19 mouse cellular contexts compared by ENCODE assay signal in genomic region chr12:28795041-28795440, GRCm38 (mm10). TPM values are rescaled to one million over a fixed set of nuclear protein-coding genes. Genes with fewer than 3 reads are reported as not detected.
DNase-seq lines count a peak whose midpoint lies in the region; ATAC-seq and TF ChIP-seq lines count a peak whose summit lies in the region.
"Had no signal": no experiment of that assay in that cellular context is flagged by ENCODE, and none has a peak within 500 bp of the region (broad histone marks: within the 10 kb centered on the region; RNA-seq: fewer than 3 reads in every experiment).

No protein-coding gene starts in this region.

- H3K9ac ChIP-seq in heart, postnatal 0 days (replicated peaks; ENCODE audit: low read depth, low read length), result no peak overlapping the region
- no peak overlapping the region for H3K9ac ChIP-seq in heart, embryonic 11.5 days (ENCODE audit: low read depth, low read length)
- no peak overlapping the region for H3K9ac ChIP-seq in lung, embryonic 14.5 days
- H3K9ac ChIP-seq: embryonic facial prominence, embryonic 12.5 days; forebrain, postnatal 0 days; hindbrain, embryonic 14.5 days; intestine, embryonic 15.5 days had no signal

- no peak for TF ChIP-seq EP300 in heart, postnatal 0 days (IDR thresholded peaks at IDR 0.05; ENCODE audit: low read depth)

- H3K9me3 ChIP-seq in heart, postnatal 0 days (replicated peaks; ENCODE audit: control insufficient read depth, low read length), result no peaks in the 10 kb centered on the region
- 0 out of 2 replicates have a peak, but pooled peaks cover 2% of the 10 kb centered on the region for H3K9me3 ChIP-seq in heart, embryonic 11.5 days (replicated peaks; ENCODE audit: control insufficient read depth, low read length)
- H3K9me3 ChIP-seq in lung, embryonic 14.5 days (ENCODE audit: low read depth, low read length), result no peaks in the 10 kb centered on the region
- H3K9me3 ChIP-seq: embryonic facial prominence, embryonic 12.5 days; intestine, embryonic 15.5 days had no signal

- H3K4me3 ChIP-seq in cerebellum, adult 2 months (replicated peaks; ENCODE audit: insufficient read depth, low read depth, low read length), result no peak overlapping the region
- H3K4me3 ChIP-seq in heart, postnatal 0 days (ENCODE audit: low read depth, low read length), result no peak overlapping the region
- no peak overlapping the region for H3K4me3 ChIP-seq in heart, embryonic 11.5 days (ENCODE audit: low read depth, low read length)
- H3K4me3 ChIP-seq in lung, embryonic 14.5 days (ENCODE audit: low read depth, low read length), result no peak overlapping the region
- H3K4me3 ChIP-seq: embryonic facial prominence, embryonic 12.5 days; hindbrain, embryonic 10.5 days; intestine, embryonic 15.5 days had no signal

- WGBS in cerebellum, adult 2 months, result 50% methylated on average over 3 of the region's 3 CpGs
- WGBS in heart, postnatal 0 days, result 25% methylated on average over 3 of the region's 3 CpGs
- WGBS in heart, embryonic 11.5 days (ENCODE audit: insufficient replicate concordance), result 68% methylated on average over 3 of the region's 3 CpGs
- 80% methylated on average over 3 of the region's 3 CpGs for WGBS in lung, embryonic 14.5 days

- no peak overlapping the region for H3K27ac ChIP-seq in cerebellum, adult 2 months (ENCODE audit: insufficient read depth, low read length)
- H3K27ac ChIP-seq in heart, postnatal 0 days (ENCODE audit: low read depth), result no peak overlapping the region
- no peak overlapping the region for H3K27ac ChIP-seq in heart, embryonic 11.5 days (ENCODE audit: low read depth, low read length)
- H3K27ac ChIP-seq in lung, embryonic 14.5 days (ENCODE audit: low read depth), result no peak overlapping the region
- H3K27ac ChIP-seq: embryonic facial prominence, embryonic 12.5 days; hindbrain, embryonic 10.5 days; hindbrain, embryonic 14.5 days; intestine, embryonic 15.5 days had no signal

- no peaks in the 10 kb centered on the region for H3K27me3 ChIP-seq in cerebellum, adult 2 months (ENCODE audit: control insufficient read depth, insufficient read depth, low read length)
- H3K27me3 ChIP-seq in heart, postnatal 0 days (ENCODE audit: control insufficient read depth, insufficient read depth, low read length), result no peaks in the 10 kb centered on the region
- H3K27me3 ChIP-seq in heart, embryonic 11.5 days (ENCODE audit: control insufficient read depth, insufficient read depth, low read length), result no peaks in the 10 kb centered on the region
- H3K27me3 ChIP-seq in lung, embryonic 14.5 days (ENCODE audit: insufficient read depth, low read length), result no peaks in the 10 kb centered on the region
- H3K27me3 ChIP-seq: embryonic facial prominence, embryonic 12.5 days; intestine, embryonic 15.5 days; Patski had no signal

- peak; percentile 47 to 50 for DNase-seq in cerebellum, postnatal 10 days
- no peak for DNase-seq in cerebellum, adult 2 months
- peak; percentile 16 for DNase-seq in heart, postnatal 0 days (ENCODE audit: low spot score)
- peak; percentile 17 for DNase-seq in lung, embryonic 14.5 days
- no peak for DNase-seq in lung, postnatal 14 days
- peak; percentile 57 for DNase-seq in testis, postnatal 10 days (ENCODE audit: low spot score)
- no peak for DNase-seq in embryo, embryonic 10.5 days (ENCODE audit: low spot score)
- DNase-seq: adrenal gland, postnatal 25 days; cerebellum, adult 11 months; cerebellum, adult 9-11 months; forebrain, postnatal 0 days; gastrocnemius, postnatal 14 days had no signal

- H3K36me3 ChIP-seq in heart, postnatal 0 days (replicated peaks; ENCODE audit: control insufficient read depth, insufficient read depth, low read length), result no peaks in the 10 kb centered on the region
- no peaks in the 10 kb centered on the region for H3K36me3 ChIP-seq in heart, embryonic 11.5 days (ENCODE audit: control insufficient read depth, insufficient read depth, low read length)
- H3K36me3 ChIP-seq in lung, embryonic 14.5 days (ENCODE audit: insufficient read depth), result no peaks in the 10 kb centered on the region
- H3K36me3 ChIP-seq: embryonic facial prominence, embryonic 12.5 days; intestine, embryonic 15.5 days had no signal

- TF ChIP-seq CTCF in cerebellum, adult 2 months (IDR thresholded peaks at IDR 0.05; ENCODE audit: borderline replicate concordance, insufficient read depth, low read depth, low read length), result no peak
- TF ChIP-seq CTCF in heart, postnatal 0 days (IDR thresholded peaks at IDR 0.05; ENCODE audit: low read depth), result no peak
- TF ChIP-seq CTCF in lung, embryonic 14.5 days (IDR thresholded peaks at IDR 0.05; ENCODE audit: low read depth), result no peak

- no peak overlapping the region for H3K4me2 ChIP-seq in heart, postnatal 0 days (ENCODE audit: low read depth, low read length)
- H3K4me2 ChIP-seq in heart, embryonic 11.5 days, result no peak overlapping the region
- no peak overlapping the region for H3K4me2 ChIP-seq in lung, embryonic 14.5 days
- H3K4me2 ChIP-seq: embryonic facial prominence, embryonic 12.5 days; hindbrain, embryonic 14.5 days; intestine, embryonic 15.5 days had no signal

- no peak for ATAC-seq in heart, postnatal 0 days (ENCODE audit: insufficient read depth, low read depth)
- ATAC-seq in heart, embryonic 11.5 days (replicated peaks; ENCODE audit: insufficient number of reproducible peaks, low FRiP score, low TSS enrichment), result no peak
- no peak for ATAC-seq in lung, embryonic 14.5 days (ENCODE audit: insufficient read depth)
- ATAC-seq: activated CD4-positive, CD25-positive, alpha-beta regulatory T cell, adult 4 months; forebrain, postnatal 0 days; intestine, embryonic 15.5 days; Patski had no signal

- peaks cover 11% of the 10 kb centered on the region for H3K4me1 ChIP-seq in cerebellum, adult 2 months (ENCODE audit: control insufficient read depth, insufficient read depth, low read length)
- H3K4me1 ChIP-seq in heart, postnatal 0 days (ENCODE audit: control insufficient read depth, insufficient read depth), result peaks cover 7% of the 10 kb centered on the region; the same call in 1 of the 2 replicates
- H3K4me1 ChIP-seq in heart, embryonic 11.5 days (ENCODE audit: control insufficient read depth, insufficient read depth, low read length), result 0 out of 2 replicates have a peak, but pooled peaks cover under 1% of the 10 kb centered on the region
- no peaks in the 10 kb centered on the region for H3K4me1 ChIP-seq in lung, embryonic 14.5 days (ENCODE audit: insufficient read depth)

- TF ChIP-seq POLR2A in cerebellum, adult 2 months (IDR thresholded peaks at IDR 0.05; ENCODE audit: borderline replicate concordance, insufficient read depth, low read length), result no peak

RNA-seq across cellular contexts. Expression of gene Eipr1, which starts 43.4 kb away (rescaled TPM):
- polyA plus RNA-seq in cerebellum, adult 2 months (2012; rRNA removed), result 40.6 and 42.2 TPM in 2 replicates
- 29.3 and 32.0 TPM in 2 replicates for total RNA-seq in heart, postnatal 0 days (2014; rRNA removed; ENCODE audit: low replicate concordance)
- polyA plus RNA-seq in heart, postnatal 0 days (2015; fragmentation: Nextera tagmentation; extraction: Ambion mirVana), result 13.0 and 16.4 TPM in 2 replicates
- polyA plus RNA-seq in heart, embryonic 11.5 days (2014; fragmentation: Nextera tagmentation; extraction: Ambion mirVana), result 26.0 and 27.5 TPM in 2 replicates
- 28.5 and 29.4 TPM in 2 replicates for polyA plus RNA-seq in lung, embryonic 14.5 days (2014; fragmentation: Nextera tagmentation; extraction: Ambion mirVana)

RNA-seq across cellular contexts. Expression of gene Trappc12, which starts 44.8 kb away (rescaled TPM):
- 49.4 and 50.8 TPM in 2 replicates for polyA plus RNA-seq in cerebellum, adult 2 months (2012; rRNA removed)
- total RNA-seq in heart, postnatal 0 days (2014; rRNA removed; ENCODE audit: low replicate concordance), result 41.4 and 43.4 TPM in 2 replicates
- 21.6 and 21.7 TPM in 2 replicates for polyA plus RNA-seq in heart, postnatal 0 days (2015; fragmentation: Nextera tagmentation; extraction: Ambion mirVana)
- 32.9 and 33.3 TPM in 2 replicates for polyA plus RNA-seq in heart, embryonic 11.5 days (2014; fragmentation: Nextera tagmentation; extraction: Ambion mirVana)
- polyA plus RNA-seq in lung, embryonic 14.5 days (2014; fragmentation: Nextera tagmentation; extraction: Ambion mirVana), result 41.7 and 43.5 TPM in 2 replicates

Comparison
In these comparisons a context has a peak if more than half of its experiments do, and no peak if none do; other contexts are left out.
1. DNase-seq: peak in cerebellum, postnatal 10 days (2 of 2), heart, postnatal 0 days (single experiment), lung, embryonic 14.5 days (single experiment) and testis, postnatal 10 days (single experiment); none in cerebellum, adult 2 months (0 of 2), lung, postnatal 14 days (single experiment) and embryo, embryonic 10.5 days (single experiment).